Mouse (Mus musculus) T-cell, adult 66 days (primary cell): ENCODE measurements around the gene Acacb. TPM values are rescaled to one million over a fixed set of nuclear protein-coding genes. Genes with fewer than 3 reads are reported as not detected.

Source experiments
- total RNA-seq, 2 experiments: library from RNA; stranded (reverse); gene quantifications; 3 replicates in 1 of 2; 4 replicates in 1 of 2; pipeline ENCODE4 v1.2.4; 2023

Acacb gene
- 10 to 100 TPM; 15.2 to 22.0 TPM for total RNA-seq

DNA sequence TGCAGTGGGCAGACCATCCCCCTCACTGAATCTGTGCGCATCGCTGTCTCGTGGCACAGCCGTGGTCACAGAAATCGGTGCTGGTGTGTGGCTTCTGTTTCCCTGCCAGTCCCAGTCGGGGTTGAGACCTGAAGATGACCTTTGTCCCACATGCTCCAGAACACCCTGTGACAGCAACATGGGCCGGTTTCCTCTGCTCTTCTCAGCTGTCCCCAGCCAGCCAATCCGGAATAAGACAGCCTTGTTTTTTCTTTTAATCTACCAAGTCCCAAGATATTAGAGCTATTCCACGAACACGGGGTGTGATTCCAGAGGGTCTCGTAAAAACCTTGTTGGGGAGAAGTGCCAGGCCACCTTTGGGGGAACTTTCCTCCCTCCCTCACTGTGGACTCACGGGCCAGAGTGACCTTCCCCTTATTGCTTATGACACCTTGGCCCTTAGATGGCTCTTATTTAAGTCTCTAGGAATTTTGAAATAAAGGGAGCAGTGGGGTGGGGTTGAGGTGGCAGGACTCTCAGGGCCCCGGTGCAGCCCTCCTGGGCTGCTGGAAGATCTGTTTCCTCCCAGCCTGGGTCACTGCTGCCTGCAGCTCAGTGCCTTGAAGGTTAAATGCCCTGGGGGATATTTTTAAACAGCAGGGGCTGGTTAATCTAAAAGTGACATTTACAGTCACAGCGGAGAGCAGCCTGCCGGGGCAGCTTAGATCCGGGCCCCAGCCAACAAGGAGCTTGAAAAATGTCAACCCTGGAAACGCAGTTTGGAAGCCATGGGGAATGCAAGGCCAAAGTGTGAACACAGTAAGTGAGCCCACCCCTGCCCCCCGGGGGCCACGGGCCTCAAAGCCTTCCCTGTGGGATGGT, at the start of gene Acacb:
Acacb (plus strand) TSS at position 508 of the 861 bp plus-strand sequence.

GRCm38 (mm10) chr5:114127374-114128349, 18.7 kb upstream of the Acacb start, which contains the start of gene Alkbh2:
Alkbh2 (minus strand) TSS chr5:114128218.

GRCm38 (mm10) chr5:114130211-114130605, 16.1 kb upstream of the Acacb start, which contains the start of gene Ung:
Ung (plus strand) TSS chr5:114130386.

GRCm38 (mm10) chr5:114273693-114274402, 127.5 kb downstream of the Acacb start, which contains the start of gene Foxn4:
Foxn4 (minus strand) TSS chr5:114273807.

GRCm38 (mm10) chr5:114288874-114289273, 142.5 kb downstream of the Acacb start, which contains the start of gene Myo1h:
Myo1h (plus strand) TSS chr5:114289166.

Other genes starting within 250 kb of the Acacb start
- gene Coro1c, start 237.8 kb upstream of the Acacb start, total RNA-seq = 10 to 100 TPM; 70.3 to 76.0 TPM
- gene Ssh1, start 152.6 kb upstream of the Acacb start, total RNA-seq = 10 to 100 TPM; 29.8 to 41.5 TPM
- gene Dao, start 142.8 kb upstream of the Acacb start, total RNA-seq = not detected
- 10 to 100 TPM; 22.5 to 26.0 TPM for gene Usp30, start 81.1 kb upstream of the Acacb start, total RNA-seq
- not detected for gene Svop, start 55.0 kb upstream of the Acacb start, total RNA-seq
- gene Alkbh2, start 18.3 kb upstream of the Acacb start, total RNA-seq = 10 to 100 TPM in 1 of 2 experiments, 1 to 10 TPM in 1; 9.7 to 10.2 TPM
- gene Ung, start 16.1 kb upstream of the Acacb start, total RNA-seq = 10 to 100 TPM; 18.3 to 19.3 TPM
- gene Foxn4, start 127.3 kb downstream of the Acacb start, total RNA-seq = not detected
- 10 to 100 TPM; 14.4 to 17.2 TPM for gene Myo1h, start 142.6 kb downstream of the Acacb start, total RNA-seq
- 10 to 100 TPM; 88.8 to 92.3 TPM for gene Kctd10, start 234.0 kb downstream of the Acacb start, total RNA-seq
- gene Ube3b, start 234.1 kb downstream of the Acacb start, total RNA-seq = 10 to 100 TPM; 59.5 to 64.9 TPM